Mouse (Mus musculus) heart, embryonic 14.5 days (tissue): ENCODE measurements around the gene Slc25a41. TPM values are rescaled to one million over a fixed set of nuclear protein-coding genes. Genes with fewer than 3 reads are reported as not detected.

ENCODE experiments used
- ATAC-seq: fragments of 200-750 bp; cut with Nextera tagmentation; 2 replicates; pipeline ENCODE4 v1.8.0; 2017; ENCODE audit warnings: low read depth, moderate TSS enrichment; ENCODE audit not compliant: insufficient number of reproducible peaks, insufficient read depth, low FRiP score
- H3K27ac ChIP-seq, 2 experiments: fragments of 200-500 bp in 1 of 2; fragments of 300-500 bp in 1 of 2; sonication (generic) in 1 of 2; replicated peaks in 1 of 2; 2 replicates each; pipeline ENCODE4 v1.5.1; 2012 to 2014; ENCODE audit warnings: low read depth in 2 of 2, low read length in 2 of 2, control low read depth in 1 of 2, mild to moderate bottlenecking in 1 of 2, mixed read lengths in 1 of 2; ENCODE audit not compliant: control insufficient read depth in 1 of 2, insufficient read depth in 1 of 2
- H3K27me3 ChIP-seq: fragments of 300-500 bp; sonication (generic); 2 replicates; pipeline ENCODE4 v1.6.1; 2014; ENCODE audit warnings: mild to moderate bottlenecking, low read length, control low read depth; ENCODE audit not compliant: control insufficient read depth, insufficient read depth
- H3K36me3 ChIP-seq: fragments of 300-500 bp; sonication (generic); 2 replicates; pipeline ENCODE4 v1.6.1; 2014; ENCODE audit warnings: mild to moderate bottlenecking, control low read depth, low read length, mixed read lengths; ENCODE audit not compliant: control insufficient read depth, insufficient read depth
- H3K4me1 ChIP-seq, 2 experiments: fragments of 200-500 bp in 1 of 2; fragments of 300-500 bp in 1 of 2; sonication (generic) in 1 of 2; 2 replicates each; pipeline ENCODE4 v1.6.1; 2012 to 2014; ENCODE audit warnings: low read length in 2 of 2, control low read depth in 1 of 2, mixed read lengths in 1 of 2; ENCODE audit not compliant: control insufficient read depth in 2 of 2, insufficient read depth in 2 of 2
- H3K4me2 ChIP-seq: fragments of 300-500 bp; sonication (generic); 2 replicates; pipeline ENCODE4 v1.6.1; 2014; ENCODE audit warnings: mild to moderate bottlenecking, low read length
- H3K4me3 ChIP-seq, 2 experiments: fragments of 200-500 bp in 1 of 2; fragments of 300-500 bp in 1 of 2; sonication (generic) in 1 of 2; 2 replicates each; pipeline ENCODE4 v1.5.1; 2012 to 2014; ENCODE audit warnings: low read length in 2 of 2, mild to moderate bottlenecking in 2 of 2, control low read depth in 1 of 2, low read depth in 1 of 2, moderate library complexity in 1 of 2; ENCODE audit not compliant: control insufficient read depth in 1 of 2, insufficient read depth in 1 of 2
- H3K9ac ChIP-seq: fragments of 300-500 bp; sonication (generic); 2 replicates; pipeline ENCODE4 v1.6.1; 2014; ENCODE audit warnings: mild to moderate bottlenecking, low read length
- H3K9me3 ChIP-seq: fragments of 300-500 bp; sonication (generic); 2 replicates; pipeline ENCODE4 v1.6.1; 2016; ENCODE audit warnings: low read length, control low read depth; ENCODE audit not compliant: control insufficient read depth
- WGBS: fragments of 180-500 bp; shearing (Covaris S2); extraction: QIAGEN DNeasy Blood & Tissue Kit; methylation state at CpG from one replicate; pipeline ENCODE4 v1.1.7; 2014; 5-methylcytosine and 5-hydroxymethylcytosine counted together
- polyA plus RNA-seq: library from polyadenylated mRNA; unstranded; fragments of >200 nt; fragmentation: Nextera tagmentation; extraction: Ambion mirVana; gene quantifications from 2 replicates; pipeline ENCODE4 v1.2.1, GENCODE M21; 2014

The Slc25a41 gene
- polyA plus RNA-seq, 1 experiment from 2014 or later, result not detected

DNA sequence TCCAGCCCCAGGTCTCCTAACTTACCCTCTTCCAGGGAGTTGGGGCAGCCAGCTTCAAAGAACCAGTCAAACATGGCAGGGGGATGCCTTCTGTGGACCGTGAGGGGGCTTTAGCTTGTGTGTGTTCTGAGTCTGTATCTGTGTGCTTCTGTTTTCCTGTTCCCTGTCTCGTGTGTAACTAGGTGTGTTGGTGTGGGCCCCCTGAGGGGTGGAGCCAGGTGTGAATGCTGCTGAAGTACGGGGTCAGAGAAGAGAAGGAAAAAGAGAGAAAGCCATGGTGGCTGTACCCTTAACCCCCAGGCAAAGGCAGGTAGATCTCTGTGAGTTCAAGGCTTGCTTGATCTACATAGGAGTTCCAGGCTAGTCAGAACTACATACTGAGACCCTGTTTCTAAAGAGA is 35.5 kb upstream of the Slc25a41 start:
- Histone ChIP-seq H3K27ac (no peak overlapping the region), H3K9ac (no peak overlapping the region), H3K36me3 (no peaks in the 10 kb centered on the region), H3K4me3 (no peak overlapping the region), H3K4me2 (no peak overlapping the region), H3K4me1 (no peaks in the 10 kb centered on the region; a peak in 1 of 4 replicates), H3K9me3 (no peaks in the 10 kb centered on the region), H3K27me3 (peaks cover 4% of the 10 kb centered on the region; the same call in 1 of the 2 replicates)
- ATAC-seq, result no peak
- 46% methylated on average over 3 of the region's 3 CpGs for WGBS

DNA sequence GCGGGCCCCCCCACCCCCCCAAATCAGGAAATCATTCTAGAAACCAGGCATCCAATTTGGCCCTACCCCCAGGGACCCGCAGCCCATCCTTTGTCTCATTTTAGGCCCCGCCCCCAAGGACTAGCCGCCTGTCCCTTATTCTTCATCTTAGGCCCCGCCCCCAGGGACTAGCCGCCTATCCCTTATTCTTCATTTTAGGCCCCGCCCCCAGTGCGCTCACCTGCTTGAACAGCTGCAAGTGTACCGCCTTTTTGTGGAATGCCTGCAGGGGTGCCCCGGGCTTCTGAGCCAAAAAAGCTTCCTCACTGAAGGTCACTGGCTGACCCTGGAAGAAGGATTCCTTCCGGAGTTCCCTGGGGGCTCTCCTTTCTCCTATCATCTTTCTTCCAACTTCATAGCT is 29.2 kb upstream of the Slc25a41 start:
- Histone ChIP-seq H3K27me3 (peaks cover 26% of the 10 kb centered on the region), H3K4me1 (no peaks in the 10 kb centered on the region), H3K27ac (no peak overlapping the region), H3K36me3 (no peaks in the 10 kb centered on the region), H3K4me2 (no peak overlapping the region), H3K9me3 (no peaks in the 10 kb centered on the region), H3K4me3 (no peak overlapping the region), H3K9ac (no peak overlapping the region)
- 8% methylated on average over 11 of the region's 11 CpGs for WGBS
- no peak for ATAC-seq

DNA sequence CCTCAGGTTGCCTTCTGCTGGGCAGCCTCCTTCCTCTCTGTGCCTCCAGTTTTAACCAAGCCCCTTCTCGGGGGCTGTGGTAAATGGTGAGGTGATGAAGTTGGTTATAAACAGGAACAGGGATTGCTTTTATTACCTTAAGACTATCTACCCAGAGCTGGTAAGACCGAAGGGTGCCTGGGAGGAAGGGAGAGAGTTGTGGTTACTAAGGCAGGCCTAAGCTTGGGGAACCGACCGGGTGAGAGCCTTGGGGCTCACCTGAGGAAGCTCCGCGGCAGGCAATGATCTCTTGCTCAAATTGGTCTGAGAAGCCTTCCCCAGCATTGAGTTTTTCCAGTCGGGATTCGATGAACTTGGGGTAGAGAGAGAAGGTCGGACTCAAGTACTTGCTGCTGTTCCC is 28.8 kb upstream of the Slc25a41 start:
- H3K9me3 ChIP-seq, result no peaks in the 10 kb centered on the region
- peaks cover 27% of the 10 kb centered on the region for H3K27me3 ChIP-seq
- no peaks in the 10 kb centered on the region for H3K4me1 ChIP-seq
- H3K27ac ChIP-seq, result no peak overlapping the region
- WGBS, result 12% methylated on average over 9 of the region's 9 CpGs
- no peak for ATAC-seq
- no peaks in the 10 kb centered on the region for H3K36me3 ChIP-seq
- no peak overlapping the region for H3K4me2 ChIP-seq
- no peak overlapping the region for H3K4me3 ChIP-seq
- no peak overlapping the region for H3K9ac ChIP-seq

DNA sequence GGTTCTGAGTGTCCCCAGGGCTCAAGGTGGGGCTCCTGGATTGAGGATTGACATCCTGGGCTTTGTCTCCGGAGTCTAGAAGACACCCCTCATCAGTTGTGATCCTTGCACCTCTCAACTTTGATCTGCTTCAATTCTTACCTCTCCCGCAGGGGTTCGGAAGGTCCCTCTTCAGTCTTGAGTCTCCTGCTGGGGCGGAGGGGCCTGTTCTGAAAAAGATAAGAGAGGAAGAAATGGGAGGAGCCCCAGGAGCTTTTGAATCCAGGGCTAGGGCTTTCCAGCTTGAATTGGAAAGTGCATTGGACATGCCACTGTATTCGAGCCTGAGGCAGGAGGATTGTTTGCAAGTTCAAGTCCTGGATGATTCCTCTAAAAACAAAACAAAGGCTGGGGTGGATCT is 25.5 kb upstream of the Slc25a41 start:
- 37% methylated on average over 5 of the region's 5 CpGs for WGBS
- Histone ChIP-seq H3K4me1 (peaks cover 6 to 7% of the 10 kb centered on the region in 2 experiments; a peak in 2 of 4 replicates), H3K36me3 (no peaks in the 10 kb centered on the region), H3K9me3 (no peaks in the 10 kb centered on the region), H3K27me3 (peaks cover 53% of the 10 kb centered on the region), H3K27ac (no peak overlapping the region), H3K4me2 (no peak overlapping the region), H3K9ac (no peak overlapping the region), H3K4me3 (no peak overlapping the region)
- ATAC-seq, result no peak

DNA sequence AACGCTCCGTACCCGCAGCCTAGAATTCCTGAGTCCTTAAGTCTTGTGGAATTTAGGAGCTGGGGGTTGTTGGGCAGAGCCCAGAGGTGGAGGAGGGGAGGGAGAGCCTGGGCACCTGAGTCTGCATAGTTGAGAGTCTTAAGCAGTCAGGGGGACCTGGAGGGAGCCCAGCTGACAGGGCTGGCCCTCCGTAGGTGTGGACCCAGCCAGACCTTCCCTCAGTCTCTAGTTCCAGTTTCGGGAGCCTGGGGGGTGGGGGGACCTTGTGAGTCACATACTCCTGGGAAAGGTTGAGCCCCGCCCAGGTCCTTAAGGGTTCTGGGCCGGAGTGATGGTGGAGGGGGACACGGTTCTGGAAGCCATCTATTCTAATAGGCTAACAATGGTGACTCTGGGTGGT is 21.6 kb upstream of the Slc25a41 start:
- no peak overlapping the region for H3K9ac ChIP-seq
- no peaks in the 10 kb centered on the region for H3K9me3 ChIP-seq
- no peaks in the 10 kb centered on the region for H3K36me3 ChIP-seq
- no peak overlapping the region for H3K4me3 ChIP-seq
- H3K27me3 ChIP-seq, result peaks cover 47% of the 10 kb centered on the region
- WGBS, result 16% methylated on average over 8 of the region's 8 CpGs
- H3K27ac ChIP-seq, result no peak overlapping the region
- peaks cover 16 to 22% of the 10 kb centered on the region in 2 experiments; a peak in 3 of 4 replicates for H3K4me1 ChIP-seq
- no peak for ATAC-seq
- no peak overlapping the region for H3K4me2 ChIP-seq

DNA sequence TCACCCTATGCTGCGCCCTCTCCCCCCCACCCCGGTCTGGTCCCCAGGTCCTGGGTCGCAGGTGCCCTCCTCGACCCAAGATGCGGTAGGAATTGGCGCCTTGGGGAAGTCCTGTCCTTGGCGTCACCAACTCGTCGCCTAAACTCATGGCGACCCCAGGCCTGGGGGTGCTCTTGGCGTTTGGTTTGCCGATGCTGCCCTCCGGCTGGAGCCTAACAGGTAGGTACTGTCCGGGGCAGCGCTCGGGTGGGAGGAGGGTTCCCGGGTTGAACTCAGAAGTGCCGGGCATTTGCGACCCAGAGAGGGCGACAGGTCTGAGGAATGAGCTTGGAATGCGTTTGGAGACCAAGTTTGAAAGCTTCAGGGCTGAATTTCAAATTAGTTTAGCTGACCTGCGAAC is 21.1 kb upstream of the Slc25a41 start:
- Histone ChIP-seq H3K27me3 (peaks cover 47% of the 10 kb centered on the region), H3K9me3 (no peaks in the 10 kb centered on the region), H3K27ac (no peak overlapping the region), H3K9ac (no peak overlapping the region), H3K36me3 (0 out of 2 replicates have a peak, but pooled peaks cover 2% of the 10 kb centered on the region), H3K4me1 (peaks cover 18 to 27% of the 10 kb centered on the region in 2 experiments; a peak in 3 of 4 replicates), H3K4me3 (peak overlapping the region; percentile 13 to 44; a peak in 3 of 4 replicates), H3K4me2 (peak overlapping the region; percentile 77)
- no peak for ATAC-seq
- 1% methylated on average over 22 of the region's 22 CpGs for WGBS

DNA sequence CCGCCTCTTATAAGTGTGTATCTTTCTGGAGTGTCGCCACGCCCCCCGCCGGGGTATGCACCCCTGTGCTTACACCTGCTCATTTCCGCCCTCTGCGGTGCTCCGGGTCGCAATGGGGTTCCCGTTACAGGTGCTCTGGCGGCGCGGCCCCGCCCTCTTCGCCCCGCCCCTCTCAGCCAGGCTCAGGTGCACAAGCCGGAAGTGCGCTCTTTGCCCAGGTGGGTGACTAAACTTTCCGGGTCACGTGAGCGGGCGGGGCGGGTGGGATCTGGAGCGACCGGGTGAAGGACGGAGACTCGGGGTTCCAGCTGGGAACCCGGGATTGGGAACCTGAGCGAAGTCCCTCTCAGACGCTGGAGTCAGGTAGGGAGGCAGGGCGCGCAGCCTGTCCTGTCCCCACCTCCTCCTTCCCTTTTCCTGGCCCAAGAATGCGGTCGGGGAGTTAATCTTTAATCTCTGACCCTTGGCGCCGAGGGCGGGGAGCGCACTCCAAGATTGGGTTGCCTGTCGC is 20.6 kb upstream of the Slc25a41 start:
- Histone ChIP-seq H3K4me1 (peaks cover 18 to 28% of the 10 kb centered on the region in 2 experiments; a peak in 3 of 4 replicates), H3K27me3 (peaks cover 47% of the 10 kb centered on the region), H3K4me2 (peak overlapping the region; percentile 77), H3K9me3 (no peaks in the 10 kb centered on the region), H3K4me3 (peak overlapping the region; percentile 16 to 44; a peak in 3 of 4 replicates), H3K9ac (no peak overlapping the region), H3K27ac (no peak overlapping the region), H3K36me3 (0 out of 2 replicates have a peak, but pooled peaks cover 2% of the 10 kb centered on the region)
- no peak for ATAC-seq
- WGBS, result 2% methylated on average over 38 of the region's 39 CpGs

DNA sequence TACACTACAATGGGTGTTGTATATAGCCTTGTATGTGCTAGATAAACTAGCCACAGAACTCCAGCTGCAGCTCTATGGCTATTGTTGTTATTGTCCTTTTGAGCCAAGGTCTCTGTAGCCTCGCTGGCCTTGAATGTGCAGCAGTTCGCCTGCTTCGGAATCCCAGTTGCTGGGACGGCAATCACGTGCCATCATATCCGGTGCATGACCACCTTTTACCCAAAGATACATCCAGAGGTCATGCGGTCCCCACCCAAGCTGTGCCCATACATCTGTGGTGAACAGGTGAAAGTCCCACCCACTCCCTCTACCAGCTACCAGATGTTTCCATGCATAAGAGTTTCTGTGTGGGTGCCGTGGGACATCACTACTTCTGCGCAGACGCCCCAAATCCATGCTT is 19.6 kb upstream of the Slc25a41 start:
- Histone ChIP-seq H3K36me3 (peaks cover 9% of the 10 kb centered on the region; the same call in 1 of the 2 replicates), H3K9ac (no peak overlapping the region; the same call in 1 of the 2 replicates), H3K4me2 (peak overlapping the region; percentile 68), H3K27me3 (peaks cover 43% of the 10 kb centered on the region), H3K27ac (no peak overlapping the region), H3K4me1 (peaks cover 18 to 28% of the 10 kb centered on the region in 2 experiments; a peak in 3 of 4 replicates), H3K9me3 (no peaks in the 10 kb centered on the region), H3K4me3 (peak overlapping the region in 1 of 2 experiments; percentile 69; a peak in 2 of 4 replicates)
- 42% methylated on average over 10 of the region's 10 CpGs for WGBS
- ATAC-seq, result no peak
